Mouse (Mus musculus): Measurements from ENCODE around the gene Pdik1l. TPM values are rescaled to one million over a fixed set of nuclear protein-coding genes. Genes with fewer than 3 reads are reported as not detected.

Gene Pdik1l
- total and polyA plus RNA-seq, 3 experiments = 12.1 to 14.6 (median 13.7) TPM

DNA sequence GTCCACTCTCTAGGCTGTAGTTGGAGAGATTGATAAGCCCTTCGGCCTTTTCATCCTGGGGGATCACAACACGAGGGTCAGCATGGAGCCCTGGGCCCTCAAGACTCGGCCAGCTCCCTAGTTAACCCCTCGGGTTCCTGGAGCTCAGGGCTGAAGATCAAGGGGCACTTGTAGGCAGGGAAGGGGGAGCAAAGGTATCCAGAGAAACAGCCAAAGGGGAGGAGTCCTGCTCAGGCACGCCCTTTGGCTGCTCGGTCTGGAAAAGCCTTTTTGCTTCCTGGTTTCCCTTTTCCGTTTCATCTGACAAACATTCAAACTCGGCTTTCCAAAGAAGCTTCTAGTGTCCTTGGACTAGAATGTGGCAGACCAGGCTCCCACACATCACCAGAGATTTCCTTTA is 57.3 kb downstream of the Pdik1l start:
- Histone ChIP-seq H3K9ac (ENCODE audit: insufficient read depth, low read depth) (no peak overlapping the region), H3K27me3 (replicated peaks) (peaks cover 30% of the 10 kb centered on the region), H3K4me1 (ENCODE audit: control insufficient read depth in 1 of 2, insufficient read depth in 2 of 2) (no peaks in the 10 kb centered on the region), H3K4me2 (ENCODE audit: insufficient read depth, low read depth, poor library complexity, severe bottlenecking) (no peak overlapping the region), H3K27ac (ENCODE audit: insufficient read depth, low read depth) (no peak overlapping the region), H3K36me3 (replicated peaks in 1 of 2; ENCODE audit: control insufficient read depth in 1 of 2, insufficient read depth in 1 of 2, low read length in 1 of 2) (no peaks in the 10 kb centered on the region), H3K9me3 (replicated peaks; ENCODE audit: low read length) (no peaks in the 10 kb centered on the region), H3K4me3 (replicated peaks in 1 of 3; ENCODE audit: low read depth in 2 of 3, low read length in 2 of 3, poor library complexity in 1 of 3) (no peak overlapping the region), H3K79me2 (replicated peaks; ENCODE audit: control insufficient read depth, extremely low read depth, insufficient read depth, poor library complexity, severe bottlenecking) (no peaks in the 10 kb centered on the region)
- no peak for DNase-seq (ENCODE audit: extremely low read depth)
- in situ Hi-C loops (cut with MboI; ENCODE audit: low pct_ligation_motif_present, low pct_unique_long_range_greater_than_20kb, low sequenced_read_pairs) (no loop called here), dilution Hi-C loops (cut with MboI; ENCODE audit: extremely low pct_ligation_motif_present, extremely low pct_unique_long_range_greater_than_20kb, low sequenced_read_pairs) (no loop called here)
- TF ChIP-seq EP300 (IDR thresholded peaks at IDR 0.05; ENCODE audit: low read length) (no peak), MAFK (IDR thresholded peaks at IDR 0.05; ENCODE audit: insufficient replicate concordance, low read length) (no peak), ZMIZ1 (IDR thresholded peaks at IDR 0.05; ENCODE audit: low read depth, low read length) (no peak)

DNA sequence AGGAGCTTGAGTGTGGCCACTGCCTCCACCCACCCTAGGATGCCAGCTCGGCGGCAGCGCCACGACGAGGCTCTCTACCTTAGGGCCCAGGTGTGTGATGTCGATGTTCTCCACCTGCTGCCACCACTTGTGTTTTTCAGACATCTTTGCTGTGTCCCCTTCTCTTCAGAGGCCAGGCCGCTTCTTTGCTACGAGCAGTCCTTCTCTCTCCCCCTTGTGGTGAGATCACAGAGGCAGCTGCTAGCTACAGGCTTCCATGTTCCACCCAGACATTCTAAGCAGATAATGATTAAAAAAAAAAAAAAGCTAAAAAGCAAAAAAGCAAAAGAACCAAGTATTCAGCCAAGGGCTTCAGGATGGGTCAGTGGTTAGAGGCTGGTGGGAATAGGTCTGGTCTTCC is 60.5 kb downstream of the Pdik1l start, which contains the start of gene Catsper4:
TSS of gene Catsper4 (minus strand) at position 190 of the 400 bp plus-strand sequence.
- no peak within 1 kb of the TSS for H3K4me2 ChIP-seq (ENCODE audit: insufficient read depth, low read depth, poor library complexity, severe bottlenecking)
- no peaks in the 10 kb centered on the region for H3K79me2 ChIP-seq (replicated peaks; ENCODE audit: control insufficient read depth, extremely low read depth, insufficient read depth, poor library complexity, severe bottlenecking)
- no peak for DNase-seq (ENCODE audit: extremely low read depth)
- no peak within 1 kb of the TSS for H3K4me3 ChIP-seq (replicated peaks in 1 of 3; ENCODE audit: low read depth in 2 of 3, low read length in 2 of 3, poor library complexity in 1 of 3)
- dilution Hi-C loops (cut with MboI; ENCODE audit: extremely low pct_ligation_motif_present, extremely low pct_unique_long_range_greater_than_20kb, low sequenced_read_pairs) = no loop called here
- H3K9ac ChIP-seq (ENCODE audit: insufficient read depth, low read depth) = no peak within 1 kb of the TSS
- H3K36me3 ChIP-seq (replicated peaks in 1 of 2; ENCODE audit: control insufficient read depth in 1 of 2, insufficient read depth in 1 of 2, low read length in 1 of 2) = no peaks in the 10 kb centered on the region
- H3K27me3 ChIP-seq (replicated peaks) = peaks cover 29% of the 10 kb centered on the region
- TF ChIP-seq HCFC1 (IDR thresholded peaks at IDR 0.05; ENCODE audit: low read depth, low read length) (no peak), RAD21 (IDR thresholded peaks at IDR 0.05; ENCODE audit: low read depth, low read length) (no peak; the same call in none of the 2 replicates), CTCF (conservative IDR thresholded peaks at IDR 0.05 in 1 of 2, IDR thresholded peaks at IDR 0.05 in 1 of 2; ENCODE audit: low read depth in 2 of 2, low read length in 2 of 2) (peak in 1 of 2 experiments; percentile 48; a peak in 2 of 4 replicates), SMC3 (IDR thresholded peaks at IDR 0.05; ENCODE audit: low read depth, low read length) (peak; percentile 37)
- no peaks in the 10 kb centered on the region; a peak in 1 of 4 replicates for H3K4me1 ChIP-seq (ENCODE audit: control insufficient read depth in 1 of 2, insufficient read depth in 2 of 2)
- H3K27ac ChIP-seq (ENCODE audit: insufficient read depth, low read depth) = no peak within 1 kb of the TSS
- peaks cover 3% of the 10 kb centered on the region for H3K9me3 ChIP-seq (replicated peaks; ENCODE audit: low read length)
- in situ Hi-C loops (cut with MboI; ENCODE audit: low pct_ligation_motif_present, low pct_unique_long_range_greater_than_20kb, low sequenced_read_pairs) = loop anchor here (5.0 kb wide), 1 partner anchor 40 kb away; the partner anchor contains the start of gene Cep85

Other genes starting within 250 kb of the Pdik1l start
Only the 20 nearest of the 21 such genes appear.
- not detected in 2 replicates for gene Zfp683, start 234.1 kb downstream of the Pdik1l start, total RNA-seq (2012; rRNA removed)
- gene Zfp683, start 234.1 kb downstream of the Pdik1l start, total RNA-seq (2014; rRNA removed) = not detected in 2 replicates
- gene Zfp683, start 234.1 kb downstream of the Pdik1l start, polyA plus RNA-seq (2012; ENCODE audit: insufficient read length, low read depth) = 0.16 TPM in 1 of 2 replicates, not detected in the other
- gene Crybg2, start 227.1 kb downstream of the Pdik1l start, total RNA-seq (2012; rRNA removed) = 9.2 and 10.6 TPM in 2 replicates
- gene Crybg2, start 227.1 kb downstream of the Pdik1l start, total RNA-seq (2014; rRNA removed) = 3.0 and 3.6 TPM in 2 replicates
- 15.6 and 15.9 TPM in 2 replicates for gene Crybg2, start 227.1 kb downstream of the Pdik1l start, polyA plus RNA-seq (2012; ENCODE audit: insufficient read length, low read depth)
- gene Cd52, start 192.8 kb downstream of the Pdik1l start, total RNA-seq (2012; rRNA removed) = 2,306 and 3,109 TPM in 2 replicates
- 4,323 and 5,448 TPM in 2 replicates for gene Cd52, start 192.8 kb downstream of the Pdik1l start, total RNA-seq (2014; rRNA removed)
- gene Cd52, start 192.8 kb downstream of the Pdik1l start, polyA plus RNA-seq (2012; ENCODE audit: insufficient read length, low read depth) = 1,849 and 1,886 TPM in 2 replicates
- gene Ubxn11, start 185.3 kb downstream of the Pdik1l start, total RNA-seq (2012; rRNA removed) = 12.3 and 18.8 TPM in 2 replicates
- 6.0 and 6.6 TPM in 2 replicates for gene Ubxn11, start 185.3 kb downstream of the Pdik1l start, total RNA-seq (2014; rRNA removed)
- 35.9 and 38.8 TPM in 2 replicates for gene Ubxn11, start 185.3 kb downstream of the Pdik1l start, polyA plus RNA-seq (2012; ENCODE audit: insufficient read length, low read depth)
- gene Sh3bgrl3, start 159.1 kb downstream of the Pdik1l start, total RNA-seq (2012; rRNA removed) = 151 and 153 TPM in 2 replicates
- gene Sh3bgrl3, start 159.1 kb downstream of the Pdik1l start, total RNA-seq (2014; rRNA removed) = 104 and 128 TPM in 2 replicates
- 289 and 362 TPM in 2 replicates for gene Sh3bgrl3, start 159.1 kb downstream of the Pdik1l start, polyA plus RNA-seq (2012; ENCODE audit: insufficient read length, low read depth)
- 24.4 and 24.9 TPM in 2 replicates for gene Cep85, start 100.8 kb downstream of the Pdik1l start, total RNA-seq (2012; rRNA removed)
- gene Cep85, start 100.8 kb downstream of the Pdik1l start, total RNA-seq (2014; rRNA removed) = 29.4 and 32.8 TPM in 2 replicates
- 28.3 and 32.8 TPM in 2 replicates for gene Cep85, start 100.8 kb downstream of the Pdik1l start, polyA plus RNA-seq (2012; ENCODE audit: insufficient read length, low read depth)
- gene Gm7534, start 84.9 kb downstream of the Pdik1l start, total RNA-seq (2012; rRNA removed) = not detected in 2 replicates
- not detected in 2 replicates for gene Gm7534, start 84.9 kb downstream of the Pdik1l start, total RNA-seq (2014; rRNA removed)
- gene Gm7534, start 84.9 kb downstream of the Pdik1l start, polyA plus RNA-seq (2012; ENCODE audit: insufficient read length, low read depth) = not detected in 2 replicates
- not detected in 2 replicates for gene Catsper4, start 60.5 kb downstream of the Pdik1l start, total RNA-seq (2012; rRNA removed)
- gene Catsper4, start 60.5 kb downstream of the Pdik1l start, total RNA-seq (2014; rRNA removed) = not detected in 2 replicates
- not detected in 2 replicates for gene Catsper4, start 60.5 kb downstream of the Pdik1l start, polyA plus RNA-seq (2012; ENCODE audit: insufficient read length, low read depth)
- 0.08 and 0.13 TPM in 2 replicates for gene Cnksr1, start 49.5 kb downstream of the Pdik1l start, total RNA-seq (2012; rRNA removed)
- not detected in 2 replicates for gene Cnksr1, start 49.5 kb downstream of the Pdik1l start, total RNA-seq (2014; rRNA removed)
- gene Cnksr1, start 49.5 kb downstream of the Pdik1l start, polyA plus RNA-seq (2012; ENCODE audit: insufficient read length, low read depth) = 0.16 TPM in 1 of 2 replicates, not detected in the other
- gene E130218I03Rik, start 44.2 kb downstream of the Pdik1l start, total RNA-seq (2012; rRNA removed) = 2.9 TPM in 2 replicates
- 0.43 TPM in 1 of 2 replicates, not detected in the other for gene E130218I03Rik, start 44.2 kb downstream of the Pdik1l start, total RNA-seq (2014; rRNA removed)
- gene E130218I03Rik, start 44.2 kb downstream of the Pdik1l start, polyA plus RNA-seq (2012; ENCODE audit: insufficient read length, low read depth) = 1.6 and 2.5 TPM in 2 replicates
- 29.1 and 32.3 TPM in 2 replicates for gene Zfp593, start 42.3 kb downstream of the Pdik1l start, total RNA-seq (2012; rRNA removed)
- gene Zfp593, start 42.3 kb downstream of the Pdik1l start, total RNA-seq (2014; rRNA removed) = 31.2 and 34.7 TPM in 2 replicates
- gene Zfp593, start 42.3 kb downstream of the Pdik1l start, polyA plus RNA-seq (2012; ENCODE audit: insufficient read length, low read depth) = 27.9 and 28.9 TPM in 2 replicates
- gene Gm30191, start 41.0 kb downstream of the Pdik1l start, total RNA-seq (2012; rRNA removed) = not detected in 2 replicates
- gene Gm30191, start 41.0 kb downstream of the Pdik1l start, total RNA-seq (2014; rRNA removed) = not detected in 2 replicates
- gene Gm30191, start 41.0 kb downstream of the Pdik1l start, polyA plus RNA-seq (2012; ENCODE audit: insufficient read length, low read depth) = not detected in 2 replicates
- not detected in 2 replicates for gene Grrp1, start 33.8 kb downstream of the Pdik1l start, total RNA-seq (2012; rRNA removed)
- gene Grrp1, start 33.8 kb downstream of the Pdik1l start, total RNA-seq (2014; rRNA removed) = not detected in 2 replicates
- not detected in 2 replicates for gene Grrp1, start 33.8 kb downstream of the Pdik1l start, polyA plus RNA-seq (2012; ENCODE audit: insufficient read length, low read depth)
- 0.25 TPM in 1 of 2 replicates, not detected in the other for gene Trim63, start 27.2 kb upstream of the Pdik1l start, total RNA-seq (2012; rRNA removed)
- 0.16 TPM in 1 of 2 replicates, not detected in the other for gene Trim63, start 27.2 kb upstream of the Pdik1l start, total RNA-seq (2014; rRNA removed)
- gene Trim63, start 27.2 kb upstream of the Pdik1l start, polyA plus RNA-seq (2012; ENCODE audit: insufficient read length, low read depth) = 0.38 and 0.49 TPM in 2 replicates
- 8.9 and 9.7 TPM in 2 replicates for gene Slc30a2, start 55.3 kb upstream of the Pdik1l start, total RNA-seq (2012; rRNA removed)
- 4.5 and 5.1 TPM in 2 replicates for gene Slc30a2, start 55.3 kb upstream of the Pdik1l start, total RNA-seq (2014; rRNA removed)
- gene Slc30a2, start 55.3 kb upstream of the Pdik1l start, polyA plus RNA-seq (2012; ENCODE audit: insufficient read length, low read depth) = 22.4 and 23.6 TPM in 2 replicates
- gene Extl1, start 96.0 kb upstream of the Pdik1l start, total RNA-seq (2012; rRNA removed) = 1.0 and 4.5 TPM in 2 replicates
- 0.36 and 0.54 TPM in 2 replicates for gene Extl1, start 96.0 kb upstream of the Pdik1l start, total RNA-seq (2014; rRNA removed)
- 1.6 TPM in 2 replicates for gene Extl1, start 96.0 kb upstream of the Pdik1l start, polyA plus RNA-seq (2012; ENCODE audit: insufficient read length, low read depth)
- gene Pafah2, start 108.4 kb upstream of the Pdik1l start, total RNA-seq (2012; rRNA removed) = 10.5 and 10.7 TPM in 2 replicates
- gene Pafah2, start 108.4 kb upstream of the Pdik1l start, total RNA-seq (2014; rRNA removed) = 8.9 and 10.6 TPM in 2 replicates
- 9.1 and 10.4 TPM in 2 replicates for gene Pafah2, start 108.4 kb upstream of the Pdik1l start, polyA plus RNA-seq (2012; ENCODE audit: insufficient read length, low read depth)
- 39.4 and 48.0 TPM in 2 replicates for gene Stmn1, start 180.4 kb upstream of the Pdik1l start, total RNA-seq (2012; rRNA removed)
- 31.2 and 33.6 TPM in 2 replicates for gene Stmn1, start 180.4 kb upstream of the Pdik1l start, total RNA-seq (2014; rRNA removed)
- gene Stmn1, start 180.4 kb upstream of the Pdik1l start, polyA plus RNA-seq (2012; ENCODE audit: insufficient read length, low read depth) = 34.7 and 38.3 TPM in 2 replicates
- 1.3 and 2.7 TPM in 2 replicates for gene Paqr7, start 208.8 kb upstream of the Pdik1l start, total RNA-seq (2012; rRNA removed)
- 0.43 and 0.55 TPM in 2 replicates for gene Paqr7, start 208.8 kb upstream of the Pdik1l start, total RNA-seq (2014; rRNA removed)
- gene Paqr7, start 208.8 kb upstream of the Pdik1l start, polyA plus RNA-seq (2012; ENCODE audit: insufficient read length, low read depth) = 0.74 and 0.89 TPM in 2 replicates
- gene Aunip, start 223.1 kb upstream of the Pdik1l start, total RNA-seq (2012; rRNA removed) = 11.7 and 14.1 TPM in 2 replicates
- gene Aunip, start 223.1 kb upstream of the Pdik1l start, total RNA-seq (2014; rRNA removed) = 11.5 and 14.4 TPM in 2 replicates
- gene Aunip, start 223.1 kb upstream of the Pdik1l start, polyA plus RNA-seq (2012; ENCODE audit: insufficient read length, low read depth) = 14.9 and 17.0 TPM in 2 replicates

Data from CH12.LX (cell line).